Mouse (Mus musculus) myocyte (in vitro differentiated cells): Measurements from ENCODE around the gene Ccdc171. TPM values are rescaled to one million over a fixed set of nuclear protein-coding genes. Genes with fewer than 3 reads are reported as not detected.

Experiments
- H3K27me3 ChIP-seq: one replicate; pipeline ENCODE4 v1.6.1; 2011; ENCODE audit not compliant: control insufficient read depth, insufficient read depth, insufficient read length
- H3K36me3 ChIP-seq: one replicate; pipeline ENCODE4 v1.6.1; 2011; ENCODE audit not compliant: control insufficient read depth, insufficient read depth
- H3K4me2 ChIP-seq: one replicate; pipeline ENCODE4 v1.6.1; 2011; ENCODE audit warnings: low read depth, control low read depth
- H3K4me3 ChIP-seq: one replicate; pipeline ENCODE4 v1.5.1; 2011; ENCODE audit warnings: mild to moderate bottlenecking, control low read depth, moderate library complexity
- H3K79me2 ChIP-seq: one replicate; pipeline ENCODE4 v1.6.1; 2011; ENCODE audit not compliant: control insufficient read depth, insufficient read depth
- H3ac ChIP-seq: one replicate; pipeline ENCODE4 v1.6.1; 2011; ENCODE audit not compliant: control insufficient read depth, insufficient read length
- CEBPB ChIP-seq: IDR thresholded peaks from 2 replicates; pipeline ENCODE4 v1.6.1; 2011; ENCODE audit warnings: mild to moderate bottlenecking, moderate library complexity; ENCODE audit not compliant: poor library complexity, insufficient read depth, severe bottlenecking
- E2F4 ChIP-seq: IDR thresholded peaks from one replicate; pipeline ENCODE4 v1.6.1; 2011; ENCODE audit warnings: mild to moderate bottlenecking, control low read depth, moderate library complexity; ENCODE audit not compliant: insufficient read depth
- MAX ChIP-seq: IDR thresholded peaks from one replicate; pipeline ENCODE4 v1.6.1; 2011; ENCODE audit warnings: low read depth, mild to moderate bottlenecking, control low read depth
- MYOD1 ChIP-seq, 3 experiments: IDR thresholded peaks; one replicate each; pipeline ENCODE4 v1.6.1; 2011; ENCODE audit warnings: control low read depth in 2 of 3, low read depth in 2 of 3, mild to moderate bottlenecking in 2 of 3, moderate library complexity in 1 of 3; ENCODE audit not compliant: insufficient read length in 2 of 3, control insufficient read depth in 1 of 3
- MYOG ChIP-seq, 3 experiments: IDR thresholded peaks; one replicate each; pipeline ENCODE4 v1.6.1; 2011; ENCODE audit warnings: control low read depth in 2 of 3, low read depth in 2 of 3, mild to moderate bottlenecking in 2 of 3; ENCODE audit not compliant: insufficient read length in 2 of 3, control insufficient read depth in 1 of 3, insufficient read depth in 1 of 3
- POLR2A ChIP-seq: IDR thresholded peaks from one replicate; pipeline ENCODE4 v1.6.1; 2011; ENCODE audit warnings: low read depth, mild to moderate bottlenecking, control low read depth, moderate library complexity; ENCODE audit not compliant: insufficient read length
- POLR2AphosphoS2 ChIP-seq: IDR thresholded peaks from one replicate; pipeline ENCODE4 v1.6.1; 2011; ENCODE audit warnings: low read depth, control low read depth; ENCODE audit not compliant: insufficient read length
- REST ChIP-seq: IDR thresholded peaks from one replicate; pipeline ENCODE4 v1.6.1; 2011; ENCODE audit warnings: mild to moderate bottlenecking, control low read depth, moderate library complexity; ENCODE audit not compliant: insufficient read depth, insufficient read length
- SRF ChIP-seq: IDR thresholded peaks from one replicate; pipeline ENCODE4 v1.6.1; 2011; ENCODE audit warnings: low read depth; ENCODE audit not compliant: control insufficient read depth, insufficient read length
- TCF12 ChIP-seq: IDR thresholded peaks from one replicate; pipeline ENCODE4 v1.6.1; 2011; ENCODE audit warnings: mild to moderate bottlenecking, control low read depth; ENCODE audit not compliant: poor library complexity, insufficient read depth, severe bottlenecking
- TCF3 ChIP-seq: IDR thresholded peaks from one replicate; pipeline ENCODE4 v1.6.1; 2011; ENCODE audit warnings: low read depth, control low read depth; ENCODE audit not compliant: insufficient read length
- USF1 ChIP-seq: IDR thresholded peaks from one replicate; pipeline ENCODE4 v1.6.1; 2011; ENCODE audit warnings: low read depth, mild to moderate bottlenecking, control low read depth, moderate library complexity
- polyA plus RNA-seq: library from polyadenylated mRNA; unstranded; fragments of >200 nt; fragmentation: generic; extraction: Trizol; gene quantifications from one replicate; pipeline ENCODE4 v1.2.1, GENCODE M21; 2012; ENCODE audit warnings: missing spikeins

The Ccdc171 gene
- polyA plus RNA-seq, 1 experiment, result 0.26 TPM

- no peaks in the 10 kb centered on the region for H3K79me2 ChIP-seq
- H3K36me3 ChIP-seq, result no peaks in the 10 kb centered on the region
- H3K4me2 ChIP-seq, result no peak overlapping the region
- TF ChIP-seq POLR2A, result no peak
- TF ChIP-seq TCF3, result no peak
- no peak for TF ChIP-seq CEBPB
- no peak for TF ChIP-seq MYOD1 (IDR thresholded peaks at IDR 0.05; ENCODE audit: control insufficient read depth in 1 of 3, insufficient read length in 2 of 3, low read depth in 2 of 3)
- TF ChIP-seq SRF, result no peak
- no peak for TF ChIP-seq USF1
- TF ChIP-seq MAX, result no peak
- no peak for TF ChIP-seq REST
- TF ChIP-seq TCF12, result no peak
- TF ChIP-seq E2F4, result no peak
- no peak for TF ChIP-seq MYOG (IDR thresholded peaks at IDR 0.05; ENCODE audit: control insufficient read depth in 1 of 3, insufficient read depth in 1 of 3, insufficient read length in 2 of 3, low read depth in 2 of 3)
- TF ChIP-seq POLR2AphosphoS2, result no peak
- H3ac ChIP-seq, result no peak overlapping the region
- H3K27me3 ChIP-seq, result no peaks in the 10 kb centered on the region
- no peak overlapping the region for H3K4me3 ChIP-seq
These were observed 6.2 kb upstream of the Ccdc171 start for GRCm38 (mm10) chr4:83519148-83519547.

GRCm38 (mm10) chr4:83519807-83520206, 5.5 kb upstream of the Ccdc171 start:
- Histone ChIP-seq H3K4me2 (no peak overlapping the region), H3K27me3 (no peaks in the 10 kb centered on the region), H3K4me3 (no peak overlapping the region), H3K79me2 (no peaks in the 10 kb centered on the region), H3K36me3 (no peaks in the 10 kb centered on the region), H3ac (no peak overlapping the region)
- TF ChIP-seq MYOG (IDR thresholded peaks at IDR 0.05; ENCODE audit: control insufficient read depth in 1 of 3, insufficient read depth in 1 of 3, insufficient read length in 2 of 3, low read depth in 2 of 3) (no peak), TCF12 (no peak), TCF3 (no peak), CEBPB (no peak), E2F4 (no peak), SRF (no peak), MAX (no peak), REST (no peak), POLR2A (no peak), USF1 (no peak), MYOD1 (IDR thresholded peaks at IDR 0.05; ENCODE audit: control insufficient read depth in 1 of 3, insufficient read length in 2 of 3, low read depth in 2 of 3) (no peak), POLR2AphosphoS2 (no peak)

- Histone ChIP-seq H3K36me3 (no peaks in the 10 kb centered on the region), H3K4me3 (no peak overlapping the region), H3K4me2 (no peak overlapping the region), H3K27me3 (no peaks in the 10 kb centered on the region), H3K79me2 (no peaks in the 10 kb centered on the region), H3ac (no peak overlapping the region)
- no peak for TF ChIP-seq MYOD1 (IDR thresholded peaks at IDR 0.05; ENCODE audit: control insufficient read depth in 1 of 3, insufficient read length in 2 of 3, low read depth in 2 of 3)
- TF ChIP-seq TCF3, result no peak
- TF ChIP-seq TCF12, result no peak
- no peak for TF ChIP-seq E2F4
- no peak for TF ChIP-seq MAX
- no peak for TF ChIP-seq POLR2AphosphoS2
- TF ChIP-seq MYOG (IDR thresholded peaks at IDR 0.05; ENCODE audit: control insufficient read depth in 1 of 3, insufficient read depth in 1 of 3, insufficient read length in 2 of 3, low read depth in 2 of 3), result no peak
- no peak for TF ChIP-seq SRF
- TF ChIP-seq REST, result no peak
These were observed 5.0 kb upstream of the Ccdc171 start for GRCm38 (mm10) chr4:83520308-83520707.

GRCm38 (mm10) chr4:83522066-83522465, 3.3 kb upstream of the Ccdc171 start:
- H3ac ChIP-seq, result no peak overlapping the region
- H3K4me3 ChIP-seq, result no peak overlapping the region
- no peak for TF ChIP-seq REST
- no peak for TF ChIP-seq E2F4
- no peak for TF ChIP-seq CEBPB
- TF ChIP-seq MYOG (IDR thresholded peaks at IDR 0.05; ENCODE audit: control insufficient read depth in 1 of 3, insufficient read depth in 1 of 3, insufficient read length in 2 of 3, low read depth in 2 of 3), result no peak
- no peak for TF ChIP-seq TCF12
- no peak for TF ChIP-seq MAX
- TF ChIP-seq MYOD1 (IDR thresholded peaks at IDR 0.05; ENCODE audit: control insufficient read depth in 1 of 3, insufficient read length in 2 of 3, low read depth in 2 of 3), result no peak
- no peak for TF ChIP-seq USF1
- no peak for TF ChIP-seq POLR2A
- no peak for TF ChIP-seq SRF
- TF ChIP-seq POLR2AphosphoS2, result no peak
- no peak for TF ChIP-seq TCF3
- no peaks in the 10 kb centered on the region for H3K79me2 ChIP-seq
- H3K36me3 ChIP-seq, result no peaks in the 10 kb centered on the region
- H3K4me2 ChIP-seq, result no peak overlapping the region
- H3K27me3 ChIP-seq, result no peaks in the 10 kb centered on the region
